Mouse (Mus musculus): ENCODE data around the gene E130218I03Rik.

DNA sequence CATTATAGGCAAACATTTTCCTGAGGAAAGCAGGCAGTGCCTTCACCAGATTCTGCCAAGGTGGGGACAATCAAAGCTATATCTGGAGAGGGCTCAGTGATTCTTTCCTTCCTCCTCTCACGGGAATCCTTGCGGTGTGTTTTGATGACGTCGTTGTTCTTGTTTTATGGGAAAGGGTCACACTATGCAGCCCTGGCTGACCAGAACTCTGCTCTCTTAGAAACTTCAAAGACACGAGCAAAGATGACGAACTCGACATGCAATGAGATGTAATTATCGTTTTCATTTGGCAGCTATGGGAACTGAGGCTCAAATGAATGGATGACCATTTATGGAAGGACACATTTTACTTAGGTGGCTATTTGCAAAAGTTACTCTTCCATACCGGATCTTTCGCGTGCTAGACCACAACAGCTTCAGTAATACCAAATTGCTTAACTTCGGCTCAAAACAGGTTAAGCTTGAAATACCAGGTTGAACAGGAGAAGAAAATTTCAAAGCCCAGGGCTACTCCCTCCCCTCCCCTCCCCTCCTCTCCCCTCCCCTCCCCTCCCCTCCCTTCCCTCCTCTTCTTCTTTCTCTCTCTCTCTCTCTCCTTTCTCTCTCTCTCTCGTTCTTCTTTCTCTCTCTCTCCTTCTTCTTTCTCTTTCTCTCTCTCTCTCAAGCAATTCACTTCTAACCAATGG, 29.4 kb downstream of the E130218I03Rik start:
- TF ChIP-seq GATA1 (IDR thresholded peaks at IDR 0.05; ENCODE audit: low read length) (no peak), TAL1 (IDR thresholded peaks at IDR 0.05; ENCODE audit: low read length) (no peak)

Measured in erythroblast, embryonic 14.5 days (primary cell).